Mouse (Mus musculus) hindbrain, postnatal 0 days (tissue): Measurements from ENCODE around the gene Rfc2. TPM values are rescaled to one million over a fixed set of nuclear protein-coding genes. Genes with fewer than 3 reads are reported as not detected.
A peak's percentile ranks its signal among the peaks of the same experiment; 100 is the strongest.
"Not testable (repeated sequence)": the region's sequence is repeated elsewhere in the genome, so short reads cannot be mapped to it uniquely, and the experiment has no call there.

Source experiments
- ATAC-seq: fragments of 200-750 bp; cut with Nextera tagmentation; 2 replicates; pipeline ENCODE4 v1.8.0; 2017; ENCODE audit warnings: mild to moderate bottlenecking, moderate TSS enrichment, moderate library complexity
- DNase-seq: peaks from one replicate; pipeline ENCODE4 v3.0.0-alpha.2; 2015; ENCODE audit warnings: low spot score
- H3K27ac ChIP-seq: fragments of 300-500 bp; sonication (generic); 2 replicates; pipeline ENCODE4 v1.5.1; 2014; ENCODE audit warnings: mild to moderate bottlenecking
- H3K27me3 ChIP-seq: fragments of 300-500 bp; sonication (generic); 2 replicates; pipeline ENCODE4 v1.6.1; 2014; ENCODE audit warnings: low read length, mixed read lengths; ENCODE audit not compliant: insufficient read depth
- H3K36me3 ChIP-seq: fragments of 300-500 bp; sonication (generic); 2 replicates; pipeline ENCODE4 v1.6.1; 2014; ENCODE audit warnings: low read length, mixed read lengths; ENCODE audit not compliant: insufficient read depth
- H3K4me1 ChIP-seq: fragments of 300-500 bp; sonication (generic); 2 replicates; pipeline ENCODE4 v1.6.1; 2014; ENCODE audit warnings: antibody characterized with exemption, low read length, mixed read lengths; ENCODE audit not compliant: insufficient read depth
- H3K4me2 ChIP-seq: fragments of 300-500 bp; sonication (generic); 2 replicates; pipeline ENCODE4 v1.6.1; 2014; ENCODE audit warnings: low read depth, mild to moderate bottlenecking, low read length, moderate library complexity, mixed read lengths
- H3K4me3 ChIP-seq: fragments of 300-500 bp; sonication (generic); 2 replicates; pipeline ENCODE4 v1.5.1; 2014; ENCODE audit warnings: low read length
- H3K9ac ChIP-seq: fragments of 300-500 bp; sonication (generic); replicated peaks from 2 replicates; pipeline ENCODE4 v1.6.1; 2014; ENCODE audit warnings: mild to moderate bottlenecking, low read length, moderate library complexity, mixed read lengths
- H3K9me3 ChIP-seq: fragments of 300-500 bp; sonication (generic); 2 replicates; pipeline ENCODE4 v1.6.1; 2016; ENCODE audit warnings: low read length, mixed read lengths
- CTCF ChIP-seq: IDR thresholded peaks from 2 replicates; pipeline ENCODE4 v1.5.1; 2016; ENCODE audit warnings: antibody characterized with exemption, control low read depth, low read depth
- WGBS: fragments of 180-500 bp; shearing (Covaris S2); extraction: QIAGEN DNeasy Blood & Tissue Kit; methylation state at CpG from one replicate; pipeline ENCODE4 v1.1.7; 2014; 5-methylcytosine and 5-hydroxymethylcytosine counted together
- polyA plus RNA-seq: library from polyadenylated mRNA; unstranded; fragments of >200 nt; fragmentation: Nextera tagmentation; extraction: Ambion mirVana; gene quantifications from 2 replicates; pipeline ENCODE4 v1.2.1, GENCODE M21; 2015
- total RNA-seq: library from RNA; depleted of rRNA; stranded (reverse); fragments of >200 nt; gene quantifications from 2 replicates; pipeline ENCODE4 v1.2.3, GENCODE M21; 2014

Gene Rfc2
- total and polyA plus RNA-seq, 2 experiments from 2014 or later: 76.3 to 164 TPM

DNA sequence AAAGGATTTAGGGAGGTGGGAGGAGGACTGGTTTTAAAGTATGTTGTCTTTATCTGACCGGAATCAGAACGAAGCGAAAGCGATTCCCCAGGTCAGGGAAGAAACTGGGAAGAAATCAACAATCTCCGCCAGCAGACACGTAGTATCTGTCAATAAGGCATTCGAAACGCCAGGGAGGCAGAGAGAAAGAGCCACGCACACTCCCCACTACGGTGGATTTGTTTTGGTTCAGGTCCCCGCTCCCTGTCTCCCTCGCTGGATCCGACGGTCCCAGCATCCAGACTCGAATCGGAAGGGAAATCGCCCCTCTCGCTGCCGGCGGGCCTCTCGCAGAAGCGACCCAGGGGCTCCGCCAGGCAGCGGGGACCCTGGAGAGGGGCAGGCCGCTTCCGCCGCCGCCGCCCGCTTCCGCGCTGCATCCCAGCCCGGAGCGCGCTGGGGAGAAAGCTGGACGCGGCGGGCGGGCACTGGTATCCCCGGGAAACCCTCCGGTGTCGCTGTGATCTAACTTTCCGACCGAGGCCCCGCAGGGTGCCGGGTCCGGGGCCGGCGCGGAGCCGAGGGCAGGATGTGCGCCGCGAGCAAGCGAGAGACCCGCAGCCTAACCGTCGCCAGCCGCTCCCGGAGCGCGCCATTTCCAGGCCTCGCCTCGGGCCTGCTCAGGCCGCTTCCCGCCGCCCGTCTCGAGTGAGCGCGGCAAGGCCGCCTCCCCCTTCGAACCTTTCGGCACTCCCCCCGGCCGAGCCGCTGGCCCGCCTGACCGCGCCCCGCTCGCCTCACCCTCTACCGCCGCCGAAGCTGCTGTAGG, 57.5 kb downstream of the Rfc2 start:
- under 1% methylated on average over 81 of the region's 85 CpGs for WGBS
- H3K27ac ChIP-seq: peak overlapping the region; percentile 94
- H3K36me3 ChIP-seq: no peaks in the 10 kb centered on the region
- TF ChIP-seq CTCF: no peak
- DNase-seq (no peak), ATAC-seq (peak; percentile 82)
- peak overlapping the region; percentile 96 for H3K4me3 ChIP-seq
- peak overlapping the region; percentile 97 for H3K9ac ChIP-seq
- peaks cover 3% of the 10 kb centered on the region; the same call in 1 of the 2 replicates for H3K4me1 ChIP-seq
- H3K27me3 ChIP-seq: no peaks in the 10 kb centered on the region
- no peaks in the 10 kb centered on the region for H3K9me3 ChIP-seq
- peak overlapping the region; percentile 92 for H3K4me2 ChIP-seq

DNA sequence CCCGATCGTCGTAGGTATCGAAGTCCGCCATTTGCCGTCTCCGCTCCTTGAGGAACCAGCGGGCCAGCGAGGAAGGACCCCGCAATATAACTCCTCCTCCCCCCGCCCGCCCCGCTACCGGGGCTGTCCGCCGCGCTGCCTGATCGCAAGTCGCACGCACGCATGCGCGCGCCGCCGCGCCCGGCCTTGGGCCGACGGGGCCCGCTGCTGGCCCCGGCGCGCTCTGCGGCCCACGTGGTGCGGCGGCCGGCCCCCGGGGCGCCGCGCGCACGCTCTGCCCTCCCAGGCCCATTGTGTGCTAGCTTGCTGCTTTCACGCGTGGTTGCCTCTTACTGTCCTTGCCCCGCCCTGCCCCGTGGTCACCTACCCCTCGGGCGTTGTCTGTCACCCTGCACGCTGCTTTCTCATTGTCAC, 58.1 kb downstream of the Rfc2 start, which contains the start of gene Eif4h:
TSS of gene Eif4h (minus strand) at position 222 of the 414 bp plus-strand sequence.
- H3K4me3 ChIP-seq: peak within 1 kb of the TSS; percentile 96

DNA sequence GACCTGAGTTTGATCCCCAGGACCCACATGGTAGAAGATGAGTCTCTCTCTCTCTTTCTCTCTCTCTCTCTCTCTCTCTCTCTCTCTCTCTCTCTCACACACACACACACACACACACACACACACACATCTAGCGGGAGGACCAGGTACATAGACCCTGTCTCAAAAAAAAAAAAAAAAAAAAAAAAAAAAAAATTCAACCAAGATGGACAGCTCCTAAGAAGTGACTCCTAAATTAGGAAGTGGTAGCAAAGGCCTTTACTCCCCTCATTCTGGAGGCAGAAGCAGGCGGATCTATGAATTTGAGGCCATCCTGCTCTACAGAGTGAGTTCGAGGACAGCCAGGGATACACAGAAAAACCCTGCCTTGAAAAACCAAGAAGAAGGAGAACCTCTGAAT, 59.2 kb downstream of the Rfc2 start:
- DNase-seq (no peak), ATAC-seq (no peak)
- no peaks in the 10 kb centered on the region for H3K36me3 ChIP-seq
- WGBS: 95% methylated on average over 3 of the region's 3 CpGs
- no peak overlapping the region for H3K4me3 ChIP-seq
- H3K27me3 ChIP-seq: no peaks in the 10 kb centered on the region
- no peak overlapping the region for H3K9ac ChIP-seq
- no peak for TF ChIP-seq CTCF
- H3K27ac ChIP-seq: no peak overlapping the region
- H3K9me3 ChIP-seq: no peaks in the 10 kb centered on the region
- H3K4me2 ChIP-seq: no peak overlapping the region
- peaks cover 3% of the 10 kb centered on the region; the same call in 1 of the 2 replicates for H3K4me1 ChIP-seq

More for the DNA sequence above, 58.1 kb downstream of the Rfc2 start, which contains the start of gene Eif4h:
- H3K27ac ChIP-seq: peak within 1 kb of the TSS; percentile 94
- no peaks in the 10 kb centered on the region for H3K27me3 ChIP-seq
- no peaks in the 10 kb centered on the region for H3K9me3 ChIP-seq
- H3K9ac ChIP-seq: peak within 1 kb of the TSS; percentile 97
- ATAC-seq (peak; percentile 95), DNase-seq (peak; percentile 99)
- H3K4me2 ChIP-seq: peak within 1 kb of the TSS; percentile 92
- no peaks in the 10 kb centered on the region for H3K36me3 ChIP-seq
- WGBS: under 1% methylated on average over 42 of the region's 52 CpGs
- peaks cover 3% of the 10 kb centered on the region; the same call in 1 of the 2 replicates for H3K4me1 ChIP-seq
- TF ChIP-seq CTCF: no peak

DNA sequence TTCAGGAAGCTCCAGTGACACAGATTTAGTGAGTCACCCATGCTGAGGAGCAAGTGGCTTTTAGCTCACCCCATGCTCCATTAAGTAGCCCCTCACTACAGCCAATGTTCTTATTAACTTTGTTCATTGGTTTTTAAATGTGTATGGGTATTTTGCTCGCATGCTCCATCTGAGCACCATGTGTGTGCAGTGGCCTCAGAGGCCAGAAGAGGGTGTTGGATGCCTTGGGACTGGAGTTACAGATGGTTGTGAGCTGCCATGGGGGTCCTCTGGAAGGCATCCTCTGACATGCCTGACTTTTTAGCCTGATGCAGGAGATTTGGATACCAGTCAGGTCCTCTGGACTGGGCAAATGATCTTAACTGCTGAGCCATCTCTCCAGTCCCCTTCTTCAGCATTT, 63.0 kb downstream of the Rfc2 start:
- Histone ChIP-seq H3K36me3 (no peaks in the 10 kb centered on the region), H3K9me3 (no peaks in the 10 kb centered on the region), H3K9ac (no peak overlapping the region), H3K27me3 (no peaks in the 10 kb centered on the region), H3K4me3 (no peak overlapping the region), H3K4me1 (no peaks in the 10 kb centered on the region), H3K27ac (peak overlapping the region; percentile 38; the same call in 1 of the 2 replicates), H3K4me2 (no peak overlapping the region)
- TF ChIP-seq CTCF: peak; percentile 32
- WGBS: 71% methylated on average over 1 of the region's 1 CpGs
- no peak for ATAC-seq
- no peak for DNase-seq

DNA sequence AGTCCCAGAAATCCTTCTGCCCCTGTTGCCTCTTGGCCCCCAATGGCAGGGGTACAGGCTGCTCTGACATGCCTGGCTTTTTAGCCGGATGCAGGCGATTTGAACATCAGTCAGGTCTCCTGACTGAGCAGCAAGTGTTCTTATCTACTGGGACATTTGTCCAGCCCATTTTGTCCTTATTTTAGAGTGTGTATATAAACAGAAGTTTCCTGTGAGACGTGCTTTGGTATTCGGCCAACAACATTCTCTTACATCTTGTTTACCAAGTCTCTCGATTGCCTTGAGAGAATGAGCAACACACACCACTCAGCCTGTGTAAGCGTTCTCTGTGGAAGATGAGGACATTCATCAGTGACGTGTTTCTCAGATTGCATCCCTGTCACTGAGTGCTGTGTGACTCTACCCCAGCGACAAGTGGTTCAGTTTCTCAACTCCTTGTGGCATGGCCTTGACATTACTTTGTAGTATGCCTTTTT, 63.5 kb downstream of the Rfc2 start:
- no peak overlapping the region for H3K4me2 ChIP-seq
- no peak for TF ChIP-seq CTCF
- H3K27me3 ChIP-seq: no peaks in the 10 kb centered on the region
- no peaks in the 10 kb centered on the region for H3K4me1 ChIP-seq
- no peaks in the 10 kb centered on the region for H3K36me3 ChIP-seq
- H3K9ac ChIP-seq: no peak overlapping the region
- WGBS: 71% methylated on average over 8 of the region's 8 CpGs
- no peak for DNase-seq
- H3K9me3 ChIP-seq: no peaks in the 10 kb centered on the region
- no peak for ATAC-seq
- peak overlapping the region; percentile 38; the same call in 1 of the 2 replicates for H3K27ac ChIP-seq
- H3K4me3 ChIP-seq: no peak overlapping the region

DNA sequence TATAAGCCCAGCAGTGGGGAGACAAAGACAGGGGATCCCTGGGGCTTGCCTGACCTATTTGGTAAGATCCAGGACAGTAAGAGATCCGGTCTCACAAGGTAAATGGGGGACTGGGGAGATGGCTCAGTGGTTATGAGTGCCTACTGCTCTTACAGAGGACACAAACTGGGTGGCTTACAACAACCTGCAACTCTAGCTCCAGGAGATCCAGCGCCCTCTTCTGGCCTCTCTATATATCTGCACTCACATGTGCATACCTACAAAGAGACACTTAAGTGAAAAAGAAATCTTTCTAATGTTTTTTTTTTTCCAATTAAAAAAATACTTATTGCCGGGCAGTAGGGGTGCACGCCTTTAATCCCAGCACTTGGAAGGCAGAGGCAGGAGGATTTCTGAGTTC, 65.3 kb downstream of the Rfc2 start:
- WGBS: 73% methylated on average over 4 of the region's 4 CpGs
- no peak for TF ChIP-seq CTCF
- H3K36me3 ChIP-seq: no peaks in the 10 kb centered on the region

DNA sequence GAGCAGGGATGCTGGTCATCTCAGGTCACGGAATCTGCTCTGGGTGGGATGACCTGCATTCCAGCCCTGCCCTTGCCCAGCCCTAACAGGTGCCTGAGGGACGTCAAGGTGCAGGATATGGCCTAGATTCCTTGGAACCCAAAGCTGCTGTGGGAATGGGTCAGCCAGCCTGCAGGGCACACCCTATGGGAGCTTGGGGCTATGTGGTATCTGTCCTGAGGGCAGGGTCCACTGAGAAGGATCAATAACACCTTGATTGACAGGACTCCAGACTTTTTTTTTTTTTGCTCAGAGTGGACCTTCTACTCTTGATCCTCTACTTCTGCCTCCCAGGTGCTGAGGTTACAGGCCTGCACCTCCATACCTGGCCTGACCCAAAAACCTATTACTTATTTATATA, 66.2 kb downstream of the Rfc2 start:
- H3K9ac ChIP-seq: no peak overlapping the region
- no peak for TF ChIP-seq CTCF
- H3K4me2 ChIP-seq: no peak overlapping the region
- no peaks in the 10 kb centered on the region for H3K9me3 ChIP-seq
- no peaks in the 10 kb centered on the region for H3K4me1 ChIP-seq
- H3K27ac ChIP-seq: no peak overlapping the region
- DNase-seq (no peak), ATAC-seq (no peak)
- 83% methylated on average over 2 of the region's 2 CpGs for WGBS
- H3K27me3 ChIP-seq: no peaks in the 10 kb centered on the region
- H3K4me3 ChIP-seq: no peak overlapping the region
- no peaks in the 10 kb centered on the region for H3K36me3 ChIP-seq

More for the DNA sequence above, 65.3 kb downstream of the Rfc2 start:
- no peak overlapping the region for H3K4me2 ChIP-seq
- H3K9me3 ChIP-seq: no peaks in the 10 kb centered on the region
- DNase-seq (no peak), ATAC-seq (no peak)
- H3K9ac ChIP-seq: no peak overlapping the region
- no peak overlapping the region for H3K27ac ChIP-seq
- no peaks in the 10 kb centered on the region for H3K4me1 ChIP-seq
- H3K27me3 ChIP-seq: no peaks in the 10 kb centered on the region
- H3K4me3 ChIP-seq: no peak overlapping the region

DNA sequence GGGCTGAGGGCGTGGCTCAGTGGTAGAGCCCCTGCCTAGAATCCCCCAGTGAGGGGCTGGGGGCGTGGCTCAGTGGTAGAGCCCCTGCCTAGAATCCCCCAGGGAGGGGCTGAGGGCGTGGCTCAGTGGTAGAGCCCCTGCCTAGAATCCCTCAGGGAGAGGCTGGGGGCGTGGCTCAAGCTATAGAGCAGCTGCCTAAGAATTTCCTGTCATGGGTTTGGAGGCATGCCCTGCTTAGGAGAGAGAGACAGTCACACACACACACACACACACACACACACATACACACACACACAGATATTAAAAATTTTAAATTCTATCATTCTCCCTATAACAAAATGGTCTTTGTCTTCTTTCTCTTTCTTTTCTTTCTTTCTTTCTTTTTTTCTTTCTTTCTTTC, 67.8 kb downstream of the Rfc2 start:
- H3K27ac ChIP-seq: not testable (repeated sequence)

More for the DNA sequence above, 67.8 kb downstream of the Rfc2 start:
- H3K4me1 ChIP-seq, H3K4me2 ChIP-seq, H3K9ac ChIP-seq, H3K36me3 ChIP-seq, ATAC-seq, H3K9me3 ChIP-seq, H3K4me3 ChIP-seq, H3K27me3 ChIP-seq, DNase-seq: not testable (repeated sequence)
- 86% methylated on average over 1 of the region's 4 CpGs for WGBS
